Mouse (Mus musculus) E14TG2a.4 (cell line): ENCODE results near the gene Nectin1.

Source experiments
- CTCF ChIP-seq: conservative IDR thresholded peaks from 2 replicates; pipeline ENCODE4 v1.5.1; 2014; ENCODE audit warnings: low read length
- NANOG ChIP-seq: IDR thresholded peaks from 2 replicates; pipeline ENCODE4 v1.6.1; 2014; ENCODE audit warnings: borderline replicate concordance, low read length, mixed read lengths

DNA sequence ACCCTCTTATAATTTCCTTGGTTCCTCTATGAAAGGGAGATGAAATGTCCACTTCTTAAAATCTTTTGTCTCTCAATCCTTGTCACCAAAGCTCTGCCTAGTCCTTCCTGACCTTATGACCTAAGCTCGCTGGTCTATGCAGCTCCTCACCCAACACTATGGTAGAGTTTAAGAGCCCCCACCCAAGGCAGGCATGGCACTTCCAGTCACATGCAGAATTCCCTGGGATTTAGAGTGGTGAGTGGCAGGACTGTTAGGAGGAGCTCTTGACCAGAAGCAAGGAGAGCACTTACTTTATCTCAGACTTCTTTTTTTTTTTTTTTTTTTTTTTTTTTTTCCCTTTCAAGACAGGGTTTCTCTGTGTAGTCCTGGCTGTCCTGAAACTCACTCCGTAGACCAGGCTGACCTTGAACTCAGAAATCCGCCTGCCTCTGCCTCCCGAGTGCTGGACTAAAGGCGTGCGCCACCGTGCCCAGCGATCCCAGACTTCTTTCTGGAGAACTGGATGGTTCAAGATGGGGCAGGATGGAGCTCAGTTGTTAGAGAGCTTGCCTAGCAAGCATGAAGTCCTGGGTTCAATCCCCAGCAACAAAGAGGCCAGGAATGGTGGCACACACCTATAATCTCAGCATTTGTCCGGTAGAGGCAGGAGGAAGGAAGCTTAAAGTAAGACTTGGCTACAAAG lies 7.6 kb upstream of the Nectin1 start:
- TF ChIP-seq CTCF, result no peak
- TF ChIP-seq NANOG, result no peak
